Comparison of ENCODE assay signal across 9 mouse cellular contexts in the genomic region with DNA sequence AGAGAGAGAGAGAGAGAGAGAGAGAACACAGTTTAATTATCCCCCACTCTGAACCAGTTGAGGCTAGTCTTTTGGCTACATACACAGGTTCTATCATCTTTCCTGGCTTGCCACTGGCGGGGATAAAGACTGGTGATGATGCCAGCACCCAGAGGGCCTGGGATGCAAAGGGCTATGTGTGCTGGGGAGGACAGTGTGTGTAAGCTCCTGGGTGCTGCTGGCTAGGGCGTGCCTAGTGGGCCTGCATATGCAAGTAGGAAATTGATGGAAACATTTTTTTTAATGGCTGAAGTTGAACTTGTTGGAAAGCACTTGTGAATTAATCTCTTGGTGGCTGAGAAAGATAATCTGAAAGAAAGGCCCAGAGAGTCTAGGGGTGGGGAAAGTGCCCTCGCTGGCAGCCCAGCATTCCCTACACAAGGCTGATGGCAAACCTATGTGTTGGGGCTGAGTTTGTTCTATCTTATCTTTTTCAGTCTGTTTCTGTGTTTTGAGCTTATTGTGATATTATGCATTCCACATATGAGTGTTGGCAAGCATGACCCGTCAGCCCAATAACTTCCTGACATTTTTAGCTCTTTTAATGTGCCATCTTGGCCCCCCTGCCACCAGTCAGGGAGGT. TPM values are rescaled to one million over a fixed set of nuclear protein-coding genes. Genes with fewer than 3 reads are reported as not detected.
A peak's percentile ranks its signal among the peaks of the same experiment; 100 is the strongest.
DNase-seq lines count a peak whose midpoint lies in the region; ATAC-seq and TF ChIP-seq lines count a peak whose summit lies in the region.
"Had no signal": no experiment of that assay in that cellular context is flagged by ENCODE, and none has a peak within 500 bp of the region (broad histone marks: within the 10 kb centered on the region; RNA-seq: fewer than 3 reads in every experiment).

No protein-coding gene starts in this region.

- no peak overlapping the region for H3K27ac ChIP-seq in kidney, embryonic 14.5 days (ENCODE audit: low read depth, low read length)
- H3K27ac ChIP-seq in embryonic facial prominence, embryonic 14.5 days (replicated peaks; ENCODE audit: low read depth, low read length): peak overlapping the region; percentile 44; the same call in 1 of the 2 replicates
- H3K27ac ChIP-seq in hindbrain, embryonic 11.5 days (ENCODE audit: low read depth, low read length): 0 out of 2 replicates have a peak overlapping the region, but pooled peaks have one; percentile 4
- H3K27ac ChIP-seq in cerebellum, adult 2 months (ENCODE audit: insufficient read depth, low read length): no peak overlapping the region

- no peak for TF ChIP-seq POLR2A in cerebellum, adult 2 months (IDR thresholded peaks at IDR 0.05; ENCODE audit: borderline replicate concordance, insufficient read depth, low read length)

- H3K9ac ChIP-seq in kidney, embryonic 14.5 days (ENCODE audit: low read depth, low read length): no peak overlapping the region
- H3K9ac ChIP-seq in embryonic facial prominence, embryonic 14.5 days (ENCODE audit: low read depth, low read length): no peak overlapping the region
- no peak overlapping the region for H3K9ac ChIP-seq in hindbrain, embryonic 11.5 days (ENCODE audit: low read depth, low read length)

- H3K4me2 ChIP-seq in kidney, embryonic 14.5 days (replicated peaks; ENCODE audit: low read depth, low read length): no peak overlapping the region
- H3K4me2 ChIP-seq in embryonic facial prominence, embryonic 14.5 days (ENCODE audit: low read depth, low read length): no peak overlapping the region
- H3K4me2 ChIP-seq in hindbrain, embryonic 11.5 days (replicated peaks; ENCODE audit: low read depth, low read length): no peak overlapping the region

- WGBS in kidney, embryonic 14.5 days: 74% methylated on average over 4 of the region's 4 CpGs
- WGBS in embryonic facial prominence, embryonic 14.5 days: 66% methylated on average over 4 of the region's 4 CpGs
- 77% methylated on average over 4 of the region's 4 CpGs for WGBS in hindbrain, embryonic 11.5 days
- WGBS in cerebellum, adult 2 months: 69% methylated on average over 4 of the region's 4 CpGs

- ATAC-seq in kidney, embryonic 14.5 days (ENCODE audit: low FRiP score, low TSS enrichment): peak; percentile 32; the same call in 1 of the 2 replicates
- ATAC-seq in embryonic facial prominence, embryonic 14.5 days (ENCODE audit: low read depth): peak; percentile 63
- peak; percentile 41 for ATAC-seq in hindbrain, embryonic 11.5 days (ENCODE audit: low FRiP score)
- ATAC-seq in megakaryocyte, adult 5-6 weeks (ENCODE audit: poor library complexity, severe bottlenecking): 0 out of 2 replicates have a peak, but pooled peaks have one; percentile 15

- H3K36me3 ChIP-seq in kidney, embryonic 14.5 days (ENCODE audit: control insufficient read depth, insufficient read depth, low read length): no peaks in the 10 kb centered on the region
- H3K36me3 ChIP-seq in embryonic facial prominence, embryonic 14.5 days (ENCODE audit: control insufficient read depth, insufficient read depth, low read length): no peaks in the 10 kb centered on the region
- H3K36me3 ChIP-seq in hindbrain, embryonic 11.5 days (ENCODE audit: control insufficient read depth, insufficient read depth, low read length): peaks cover 2% of the 10 kb centered on the region; the same call in 1 of the 2 replicates

- no peak for DNase-seq in kidney, postnatal 25 days
- DNase-seq in embryonic facial prominence, embryonic 14.5 days (ENCODE audit: low spot score): peak; percentile 59
- peak; percentile 31 for DNase-seq in hindbrain, embryonic 11.5 days (ENCODE audit: low spot score)
- DNase-seq in right cerebral cortex, adult 2 months (ENCODE audit: low spot score in 2 of 2): no peak
- DNase-seq in thymus, adult 18-20 months: no peak
- DNase-seq in cerebellum, adult 2 months: no peak

- H3K4me1 ChIP-seq in kidney, embryonic 14.5 days (ENCODE audit: control insufficient read depth, insufficient read depth, low read length): 0 out of 2 replicates have a peak, but pooled peaks cover 3% of the 10 kb centered on the region
- peaks cover 56% of the 10 kb centered on the region for H3K4me1 ChIP-seq in embryonic facial prominence, embryonic 14.5 days (ENCODE audit: control insufficient read depth, insufficient read depth, low read length)
- H3K4me1 ChIP-seq in hindbrain, embryonic 11.5 days (replicated peaks; ENCODE audit: control insufficient read depth, insufficient read depth, low read length): peaks cover 24% of the 10 kb centered on the region
- no peaks in the 10 kb centered on the region for H3K4me1 ChIP-seq in cerebellum, adult 2 months (ENCODE audit: control insufficient read depth, insufficient read depth, low read length)

- H3K4me3 ChIP-seq in kidney, embryonic 14.5 days (ENCODE audit: low read length): no peak overlapping the region
- no peak overlapping the region for H3K4me3 ChIP-seq in embryonic facial prominence, embryonic 14.5 days (ENCODE audit: low read depth, low read length)
- no peak overlapping the region for H3K4me3 ChIP-seq in hindbrain, embryonic 11.5 days (ENCODE audit: low read depth, low read length)
- no peak overlapping the region for H3K4me3 ChIP-seq in cerebellum, adult 2 months (replicated peaks; ENCODE audit: insufficient read depth, low read depth, low read length)

- peaks cover 15% of the 10 kb centered on the region for H3K27me3 ChIP-seq in kidney, embryonic 14.5 days (ENCODE audit: control insufficient read depth, insufficient read depth, low read length)
- H3K27me3 ChIP-seq in embryonic facial prominence, embryonic 14.5 days (replicated peaks; ENCODE audit: control insufficient read depth, insufficient read depth, low read length): no peaks in the 10 kb centered on the region
- no peaks in the 10 kb centered on the region for H3K27me3 ChIP-seq in hindbrain, embryonic 11.5 days (ENCODE audit: control insufficient read depth, insufficient read depth, low read length)
- H3K27me3 ChIP-seq in cerebellum, adult 2 months (ENCODE audit: control insufficient read depth, insufficient read depth, low read length): no peaks in the 10 kb centered on the region; the same call in 1 of the 2 replicates

- H3K9me3 ChIP-seq in kidney, embryonic 14.5 days (ENCODE audit: control insufficient read depth, low read length): no peaks in the 10 kb centered on the region
- no peaks in the 10 kb centered on the region for H3K9me3 ChIP-seq in embryonic facial prominence, embryonic 14.5 days (ENCODE audit: control insufficient read depth, low read length)
- no peaks in the 10 kb centered on the region for H3K9me3 ChIP-seq in hindbrain, embryonic 11.5 days (ENCODE audit: control insufficient read depth, low read length)

- no peak for TF ChIP-seq CTCF in cerebellum, adult 2 months (IDR thresholded peaks at IDR 0.05; ENCODE audit: borderline replicate concordance, insufficient read depth, low read depth, low read length)

RNA-seq across cellular contexts. Expression of gene Bcl11a, which starts 22.7 kb away (rescaled TPM):
- 2.6 and 2.8 TPM in 2 replicates for polyA plus RNA-seq in kidney, embryonic 14.5 days (2014; fragmentation: Nextera tagmentation; extraction: Ambion mirVana)
- polyA plus RNA-seq in embryonic facial prominence, embryonic 14.5 days (2014; fragmentation: Nextera tagmentation; extraction: Ambion mirVana): 26.4 and 30.1 TPM in 2 replicates
- polyA plus RNA-seq in hindbrain, embryonic 11.5 days (2014; fragmentation: Nextera tagmentation; extraction: Ambion mirVana): 66.6 and 71.7 TPM in 2 replicates
- 31.4 and 33.7 TPM in 2 replicates for total RNA-seq in megakaryocyte, adult 5-6 weeks (2015)
- total RNA-seq in megakaryocyte, adult 5-6 weeks (2017): 16.2 and 34.6 TPM in 2 replicates
- 9.5 and 10.4 TPM in 2 replicates for polyA plus RNA-seq in cerebellum, adult 2 months (2012; rRNA removed)

RNA-seq across cellular contexts. Expression of gene A830031A19Rik, which starts 25.7 kb away (rescaled TPM):
- polyA plus RNA-seq in kidney, embryonic 14.5 days (2014; fragmentation: Nextera tagmentation; extraction: Ambion mirVana): not detected in 2 replicates
- polyA plus RNA-seq in embryonic facial prominence, embryonic 14.5 days (2014; fragmentation: Nextera tagmentation; extraction: Ambion mirVana): not detected in 2 replicates
- polyA plus RNA-seq in hindbrain, embryonic 11.5 days (2014; fragmentation: Nextera tagmentation; extraction: Ambion mirVana): not detected in 2 replicates
- total RNA-seq in megakaryocyte, adult 5-6 weeks (2015): not detected in 2 replicates
- not detected in 2 replicates for total RNA-seq in megakaryocyte, adult 5-6 weeks (2017)
- 0.21 TPM in 1 of 2 replicates, not detected in the other for polyA plus RNA-seq in cerebellum, adult 2 months (2012; rRNA removed)
- polyA plus RNA-seq: urinary bladder, adult 2 months had no signal

Comparison
In these comparisons a context has a peak if more than half of its experiments do, and no peak if none do; other contexts are left out.
1. H3K27ac ChIP-seq: peak in embryonic facial prominence, embryonic 14.5 days (single experiment) and hindbrain, embryonic 11.5 days (single experiment); none in kidney, embryonic 14.5 days (single experiment) and cerebellum, adult 2 months (single experiment).
2. DNase-seq: peak in embryonic facial prominence, embryonic 14.5 days (single experiment) and hindbrain, embryonic 11.5 days (single experiment); none in kidney, postnatal 25 days (0 of 2), right cerebral cortex, adult 2 months (0 of 2), thymus, adult 18-20 months (0 of 2) and cerebellum, adult 2 months (0 of 2).
3. Peak in every context shown above with its lines, with median percentiles within 50 percentile points of each other: ATAC-seq.